Mouse (Mus musculus): ENCODE data around the gene Srp54b. TPM values are rescaled to one million over a fixed set of nuclear protein-coding genes. Genes with fewer than 3 reads are reported as not detected.
"Not testable (repeated sequence)": the region's sequence is repeated elsewhere in the genome, so short reads cannot be mapped to it uniquely, and the experiment has no call there.

The Srp54b gene
- 39.9 and 47.9 TPM in 2 replicates for polyA plus RNA-seq (2016; fragmentation: Nextera tagmentation; extraction: Ambion mirVana)

- no CpG with 5 or more reads among the region's 57 CpGs for WGBS
- H3K9me3 ChIP-seq (replicated peaks); H3K27me3 ChIP-seq (ENCODE audit: low read depth, poor library complexity, severe bottlenecking); H3K36me3 ChIP-seq; DNase-seq (ENCODE audit: low spot score); H3K27ac ChIP-seq; H3K4me1 ChIP-seq: not testable (repeated sequence)
- peak within 1 kb of the TSS; percentile 35; the same call in 1 of the 2 replicates for H3K4me3 ChIP-seq
These were observed at the start of gene Srp54b for GRCm38 (mm10) chr12:55154559-55155448. TSS of gene Srp54b (plus strand) at chr12:55155104.

GRCm38 (mm10) chr12:55112616-55113015 is 42.3 kb upstream of the Srp54b start:
- not testable (repeated sequence) for H3K4me1 ChIP-seq; H3K36me3 ChIP-seq; H3K27ac ChIP-seq; H3K4me3 ChIP-seq; DNase-seq (ENCODE audit: low spot score); H3K27me3 ChIP-seq (ENCODE audit: low read depth, poor library complexity, severe bottlenecking); H3K9me3 ChIP-seq (replicated peaks)
- no CpG with 5 or more reads among the region's 7 CpGs for WGBS

- not testable (repeated sequence) for H3K36me3 ChIP-seq; H3K4me1 ChIP-seq; H3K4me3 ChIP-seq; DNase-seq (ENCODE audit: low spot score); H3K27ac ChIP-seq; H3K9me3 ChIP-seq (replicated peaks); H3K27me3 ChIP-seq (ENCODE audit: low read depth, poor library complexity, severe bottlenecking)
- no CpG with 5 or more reads among the region's 40 CpGs for WGBS
These were observed 30.7 kb upstream of the Srp54b start, which contains the start of gene Fam177a for GRCm38 (mm10) chr12:55124242-55124641. TSS of gene Fam177a (plus strand) at chr12:55124469.

GRCm38 (mm10) chr12:55124731-55125130 is 30.2 kb upstream of the Srp54b start:
- H3K27me3 ChIP-seq (ENCODE audit: low read depth, poor library complexity, severe bottlenecking); H3K4me1 ChIP-seq; H3K4me3 ChIP-seq; DNase-seq (ENCODE audit: low spot score); H3K36me3 ChIP-seq; H3K9me3 ChIP-seq (replicated peaks); H3K27ac ChIP-seq: not testable (repeated sequence)
- WGBS: no CpG with 5 or more reads among the region's 18 CpGs

GRCm38 (mm10) chr12:55135540-55135939 is 19.4 kb upstream of the Srp54b start:
- H3K4me1 ChIP-seq; H3K4me3 ChIP-seq; H3K36me3 ChIP-seq; H3K27me3 ChIP-seq (ENCODE audit: low read depth, poor library complexity, severe bottlenecking); H3K27ac ChIP-seq; DNase-seq (ENCODE audit: low spot score); H3K9me3 ChIP-seq (replicated peaks): not testable (repeated sequence)
- no CpG with 5 or more reads among the region's 6 CpGs for WGBS

GRCm38 (mm10) chr12:55137859-55138258 is 17.0 kb upstream of the Srp54b start:
- not testable (repeated sequence) for H3K36me3 ChIP-seq; H3K27me3 ChIP-seq (ENCODE audit: low read depth, poor library complexity, severe bottlenecking); H3K4me3 ChIP-seq; H3K4me1 ChIP-seq; H3K9me3 ChIP-seq (replicated peaks); DNase-seq (ENCODE audit: low spot score); H3K27ac ChIP-seq
- WGBS: no CpG with 5 or more reads among the region's 6 CpGs

GRCm38 (mm10) chr12:55155449-55155783 is 512 bp downstream of the Srp54b start:
- not testable (repeated sequence) for H3K36me3 ChIP-seq; DNase-seq (ENCODE audit: low spot score); H3K27ac ChIP-seq; H3K9me3 ChIP-seq (replicated peaks); H3K27me3 ChIP-seq (ENCODE audit: low read depth, poor library complexity, severe bottlenecking); H3K4me1 ChIP-seq
- 0% methylated on average over 11 of the region's 24 CpGs for WGBS
- peak overlapping the region; percentile 35; the same call in 1 of the 2 replicates for H3K4me3 ChIP-seq

- WGBS: no CpG with 5 or more reads among the region's 7 CpGs
- H3K4me1 ChIP-seq; H3K27me3 ChIP-seq (ENCODE audit: low read depth, poor library complexity, severe bottlenecking); H3K27ac ChIP-seq; H3K9me3 ChIP-seq (replicated peaks); H3K4me3 ChIP-seq; DNase-seq (ENCODE audit: low spot score); H3K36me3 ChIP-seq: not testable (repeated sequence)
These were observed 12.2 kb downstream of the Srp54b start for GRCm38 (mm10) chr12:55167034-55167557.

- not testable (repeated sequence) for H3K4me1 ChIP-seq; H3K9me3 ChIP-seq (replicated peaks); H3K4me3 ChIP-seq; H3K36me3 ChIP-seq; H3K27ac ChIP-seq; H3K27me3 ChIP-seq (ENCODE audit: low read depth, poor library complexity, severe bottlenecking); DNase-seq (ENCODE audit: low spot score)
- WGBS: no CpG with 5 or more reads among the region's 8 CpGs
These were observed 32.8 kb downstream of the Srp54b start for GRCm38 (mm10) chr12:55187686-55188085.

GRCm38 (mm10) chr12:55189127-55189526 is 34.2 kb downstream of the Srp54b start:
- no CpG with 5 or more reads among the region's 5 CpGs for WGBS
- DNase-seq (ENCODE audit: low spot score); H3K4me1 ChIP-seq: not testable (repeated sequence)

GRCm38 (mm10) chr12:55199306-55199705 is 44.4 kb downstream of the Srp54b start, which contains the start of gene 1700047I17Rik2:
TSS of gene 1700047I17Rik2 (plus strand) at chr12:55199592.
- not testable (repeated sequence) for H3K9me3 ChIP-seq (replicated peaks); H3K4me3 ChIP-seq
- no CpG with 5 or more reads among the region's 40 CpGs for WGBS

More at GRCm38 (mm10) chr12:55189127-55189526, 34.2 kb downstream of the Srp54b start:
- H3K27ac ChIP-seq; H3K36me3 ChIP-seq; H3K27me3 ChIP-seq (ENCODE audit: low read depth, poor library complexity, severe bottlenecking); H3K9me3 ChIP-seq (replicated peaks); H3K4me3 ChIP-seq: not testable (repeated sequence)

GRCm38 (mm10) chr12:55199799-55200198 is 44.9 kb downstream of the Srp54b start:
- not testable (repeated sequence) for H3K4me1 ChIP-seq; H3K36me3 ChIP-seq; H3K27me3 ChIP-seq (ENCODE audit: low read depth, poor library complexity, severe bottlenecking); DNase-seq (ENCODE audit: low spot score); H3K9me3 ChIP-seq (replicated peaks); H3K4me3 ChIP-seq; H3K27ac ChIP-seq
- no CpG with 5 or more reads among the region's 18 CpGs for WGBS

More at GRCm38 (mm10) chr12:55199306-55199705, 44.4 kb downstream of the Srp54b start, which contains the start of gene 1700047I17Rik2:
- DNase-seq (ENCODE audit: low spot score); H3K27me3 ChIP-seq (ENCODE audit: low read depth, poor library complexity, severe bottlenecking); H3K4me1 ChIP-seq; H3K36me3 ChIP-seq; H3K27ac ChIP-seq: not testable (repeated sequence)

- H3K4me3 ChIP-seq; H3K27me3 ChIP-seq (ENCODE audit: low read depth, poor library complexity, severe bottlenecking); DNase-seq (ENCODE audit: low spot score); H3K36me3 ChIP-seq; H3K4me1 ChIP-seq; H3K27ac ChIP-seq; H3K9me3 ChIP-seq (replicated peaks): not testable (repeated sequence)
- no CpG with 5 or more reads among the region's 6 CpGs for WGBS
These were observed 58.0 kb downstream of the Srp54b start for GRCm38 (mm10) chr12:55212944-55213343.
